Mouse (Mus musculus) limb, embryonic 11.5 days (tissue): ENCODE results near the gene Rnf167. TPM values are rescaled to one million over a fixed set of nuclear protein-coding genes. Genes with fewer than 3 reads are reported as not detected.

ENCODE experiments used
- ATAC-seq: fragments of 200-750 bp; cut with Nextera tagmentation; 2 replicates; pipeline ENCODE4 v1.8.0; 2017; ENCODE audit warnings: low read depth; ENCODE audit not compliant: insufficient number of reproducible peaks, low FRiP score, low TSS enrichment
- DNase-seq: peaks from one replicate; pipeline ENCODE4 v3.0.0-alpha.2; 2015; ENCODE audit warnings: low spot score
- H3K27ac ChIP-seq: fragments of 300-500 bp; sonication (generic); replicated peaks from 2 replicates; pipeline ENCODE4 v1.5.1; 2014; ENCODE audit warnings: low read depth, mild to moderate bottlenecking, low read length
- H3K27me3 ChIP-seq: fragments of 300-500 bp; sonication (generic); 2 replicates; pipeline ENCODE4 v1.6.1; 2014; ENCODE audit warnings: mild to moderate bottlenecking, low read length, mixed read lengths; ENCODE audit not compliant: control insufficient read depth, insufficient read depth
- H3K36me3 ChIP-seq: fragments of 300-500 bp; sonication (generic); 2 replicates; pipeline ENCODE4 v1.6.1; 2014; ENCODE audit warnings: mild to moderate bottlenecking, low read length, moderate library complexity, mixed read lengths; ENCODE audit not compliant: control insufficient read depth, insufficient read depth
- H3K4me1 ChIP-seq: fragments of 300-500 bp; sonication (generic); 2 replicates; pipeline ENCODE4 v1.6.1; 2014; ENCODE audit warnings: low read length, mixed read lengths; ENCODE audit not compliant: control insufficient read depth, insufficient read depth
- H3K4me2 ChIP-seq: fragments of 300-500 bp; sonication (generic); 2 replicates; pipeline ENCODE4 v1.6.1; 2014; ENCODE audit warnings: low read depth, mild to moderate bottlenecking, moderate library complexity; ENCODE audit not compliant: severe bottlenecking
- H3K4me3 ChIP-seq: fragments of 300-500 bp; sonication (generic); 2 replicates; pipeline ENCODE4 v1.5.1; 2014; ENCODE audit warnings: low read depth, low read length
- H3K9ac ChIP-seq: fragments of 300-500 bp; sonication (generic); 2 replicates; pipeline ENCODE4 v1.6.1; 2014; ENCODE audit warnings: mild to moderate bottlenecking, low read length
- H3K9me3 ChIP-seq: fragments of 300-500 bp; sonication (generic); 2 replicates; pipeline ENCODE4 v1.6.1; 2016; ENCODE audit warnings: low read length; ENCODE audit not compliant: control insufficient read depth
- WGBS: fragments of 180-500 bp; shearing (Covaris S2); extraction: QIAGEN DNeasy Blood & Tissue Kit; methylation state at CpG from one replicate; pipeline ENCODE4 v1.1.7; 2014; 5-methylcytosine and 5-hydroxymethylcytosine counted together
- polyA plus RNA-seq: library from polyadenylated mRNA; unstranded; fragments of >200 nt; fragmentation: Nextera tagmentation; extraction: Ambion mirVana; gene quantifications from 2 replicates; pipeline ENCODE4 v1.2.1, GENCODE M21; 2014

Rnf167 gene
- polyA plus RNA-seq, 1 experiment from 2014 or later: 99.1 TPM

DNA sequence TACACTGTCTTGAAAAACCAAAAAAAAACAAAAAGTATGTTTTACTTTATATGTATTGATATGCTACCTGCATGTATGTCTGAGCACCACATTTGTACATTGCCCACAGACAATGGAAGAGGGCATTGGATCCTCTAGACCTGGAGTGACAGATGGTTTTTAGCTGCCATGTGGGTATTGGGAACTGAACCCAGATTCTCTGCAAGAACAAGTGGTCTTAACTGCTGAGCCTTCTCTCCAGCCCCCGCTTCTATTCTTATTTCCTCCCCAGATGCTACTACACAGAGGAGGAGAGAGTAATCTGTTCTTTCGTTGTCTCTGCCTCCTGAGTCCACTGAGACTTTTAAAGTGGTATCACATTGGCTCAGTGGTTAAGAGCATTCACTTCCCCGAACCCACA is 46.5 kb downstream of the Rnf167 start:
- no peaks in the 10 kb centered on the region for H3K9me3 ChIP-seq
- no peak overlapping the region for H3K4me3 ChIP-seq
- H3K9ac ChIP-seq: no peak overlapping the region
- DNase-seq: no peak
- peaks cover 2% of the 10 kb centered on the region for H3K4me1 ChIP-seq
- WGBS: 67% methylated on average over 3 of the region's 3 CpGs
- no peak overlapping the region for H3K27ac ChIP-seq
- ATAC-seq: no peak
- no peaks in the 10 kb centered on the region for H3K27me3 ChIP-seq
- no peak overlapping the region for H3K4me2 ChIP-seq
- H3K36me3 ChIP-seq: no peaks in the 10 kb centered on the region

DNA sequence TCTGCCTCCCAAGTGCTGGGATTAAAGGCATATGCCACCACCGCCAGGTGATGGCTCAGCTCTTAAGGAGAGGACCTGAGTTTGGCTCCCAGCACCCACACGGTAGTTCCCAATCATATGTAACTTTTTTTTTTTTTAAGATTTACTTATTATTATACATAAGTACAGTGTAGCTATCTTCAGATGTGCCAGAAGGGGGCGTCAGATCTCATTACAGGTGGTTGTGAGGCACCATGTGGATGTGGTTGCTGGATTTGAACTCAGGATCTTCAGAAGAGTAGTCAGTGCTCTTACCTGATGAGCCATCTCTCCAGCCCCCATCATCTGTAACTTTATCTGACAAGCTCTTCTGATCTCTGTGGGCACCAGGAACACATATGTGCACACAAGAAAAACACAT is 50.3 kb downstream of the Rnf167 start:
- Histone ChIP-seq H3K27ac (no peak overlapping the region), H3K4me1 (peaks cover 5% of the 10 kb centered on the region), H3K9me3 (no peaks in the 10 kb centered on the region), H3K4me2 (no peak overlapping the region), H3K36me3 (no peaks in the 10 kb centered on the region), H3K27me3 (no peaks in the 10 kb centered on the region), H3K9ac (no peak overlapping the region), H3K4me3 (no peak overlapping the region)
- 67% methylated on average over 3 of the region's 3 CpGs for WGBS
- ATAC-seq (no peak), DNase-seq (no peak)

DNA sequence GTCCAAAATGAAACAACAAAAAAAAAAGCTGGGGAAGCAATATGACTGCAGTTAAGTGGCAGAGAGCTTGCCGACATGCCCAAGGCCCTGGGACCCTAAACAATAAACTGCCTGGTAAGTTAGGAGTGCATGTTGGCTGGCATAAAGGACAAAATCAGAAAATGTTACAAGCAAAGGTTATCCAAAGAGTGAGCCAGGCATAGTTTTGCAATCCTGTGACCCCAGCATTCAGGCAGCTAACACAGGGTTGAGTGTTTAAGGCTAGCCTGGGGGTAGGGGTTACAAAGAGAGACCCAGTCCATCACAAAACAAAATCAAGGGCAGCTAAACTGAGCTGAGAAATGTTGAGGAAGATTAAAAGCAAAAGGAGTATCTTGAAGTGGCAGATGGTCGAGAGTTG is 52.0 kb downstream of the Rnf167 start:
- ATAC-seq (no peak), DNase-seq (no peak)
- 67% methylated on average over 2 of the region's 2 CpGs for WGBS
- Histone ChIP-seq H3K9me3 (no peaks in the 10 kb centered on the region), H3K27me3 (no peaks in the 10 kb centered on the region), H3K36me3 (no peaks in the 10 kb centered on the region), H3K27ac (no peak overlapping the region), H3K4me1 (peaks cover 5% of the 10 kb centered on the region), H3K4me3 (no peak overlapping the region), H3K4me2 (no peak overlapping the region), H3K9ac (no peak overlapping the region)

DNA sequence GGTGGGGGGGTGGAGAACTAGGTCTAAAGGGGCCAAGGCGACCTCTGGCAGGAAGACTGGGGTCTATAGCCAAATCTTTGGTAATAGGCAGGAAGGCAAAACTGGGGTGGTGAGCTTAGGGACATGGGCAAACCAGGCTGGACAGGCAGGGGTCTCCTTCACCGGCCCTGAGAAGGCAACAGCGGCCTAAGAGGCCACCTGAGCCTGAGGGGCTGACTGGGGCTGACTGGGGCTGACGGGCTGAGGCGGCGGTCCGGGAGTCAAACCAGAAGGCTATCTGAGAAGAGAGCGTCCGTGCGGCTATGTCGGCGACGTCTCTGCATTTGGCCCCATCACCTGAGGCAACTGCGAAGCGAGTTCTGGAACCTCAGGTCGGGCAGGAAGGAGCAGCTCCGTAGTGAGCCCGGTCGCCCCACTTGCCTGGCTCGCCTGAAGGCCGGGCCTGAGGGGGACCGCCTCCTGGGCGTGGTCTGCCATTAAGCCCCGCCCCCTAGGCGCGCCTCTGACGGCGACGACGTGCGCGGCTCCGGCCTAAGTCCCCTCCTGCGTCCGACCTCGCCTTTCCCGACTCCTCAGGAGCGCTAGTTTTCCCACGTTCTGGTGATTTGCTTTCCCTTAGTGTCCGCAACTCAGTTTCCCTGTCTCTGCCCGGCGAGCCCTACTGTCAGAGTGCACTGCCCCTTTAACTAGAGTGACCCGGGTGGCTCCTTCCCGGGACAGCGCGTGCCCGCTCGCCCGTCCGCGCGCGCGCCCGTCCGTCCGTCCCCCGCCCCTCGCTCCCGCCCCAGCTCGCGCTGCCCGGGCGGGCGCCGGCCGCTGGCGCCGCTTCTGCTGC is 52.9 kb downstream of the Rnf167 start, which contains the start of the genes Inca1 and Kif1c:
Gene Inca1, minus strand, starts transcription at position 434 of the 835 bp plus-strand sequence.
Gene Kif1c, plus strand, starts transcription at position 827 of the 835 bp plus-strand sequence.
- peak; percentile 92 for ATAC-seq
- peaks cover 5% of the 10 kb centered on the region for H3K4me1 ChIP-seq
- peak; percentile 96 for DNase-seq
- H3K36me3 ChIP-seq: peaks cover 2% of the 10 kb centered on the region; the same call in 1 of the 2 replicates
- H3K9ac ChIP-seq: peak within 1 kb of the TSS; percentile 87
- H3K4me3 ChIP-seq: peak within 1 kb of the TSS; percentile 86
- H3K27ac ChIP-seq: peak within 1 kb of the TSS; percentile 85
- peak within 1 kb of the TSS; percentile 79 for H3K4me2 ChIP-seq
- no peaks in the 10 kb centered on the region for H3K9me3 ChIP-seq
- H3K27me3 ChIP-seq: no peaks in the 10 kb centered on the region
- WGBS: 1% methylated on average over 68 of the region's 69 CpGs

DNA sequence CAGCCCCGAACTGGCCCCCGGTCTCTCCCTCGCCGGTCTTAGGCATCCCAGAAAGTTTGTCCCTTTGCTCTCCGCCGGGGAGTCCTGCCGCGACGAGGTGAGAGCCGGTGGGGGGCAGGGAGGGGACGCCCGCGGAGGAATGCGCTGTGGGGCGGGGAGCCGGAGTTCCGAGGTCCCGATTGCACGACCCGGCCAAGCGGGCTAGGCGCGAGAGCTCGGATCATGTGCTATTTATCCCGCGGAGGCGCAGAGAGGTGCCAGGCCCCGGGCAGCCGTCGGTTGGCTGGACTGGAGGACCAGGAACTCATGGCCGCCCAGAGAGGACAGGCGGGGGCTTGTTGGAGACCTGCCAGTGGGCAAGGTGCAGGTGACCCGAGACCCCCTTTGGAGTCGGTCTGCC is 53.6 kb downstream of the Rnf167 start:
- Histone ChIP-seq H3K27ac (peak overlapping the region; percentile 85), H3K9ac (peak overlapping the region; percentile 87), H3K9me3 (no peaks in the 10 kb centered on the region), H3K4me3 (peak overlapping the region; percentile 86), H3K4me2 (peak overlapping the region; percentile 79), H3K27me3 (no peaks in the 10 kb centered on the region), H3K4me1 (peaks cover 5% of the 10 kb centered on the region), H3K36me3 (peaks cover 4% of the 10 kb centered on the region; the same call in 1 of the 2 replicates)
- ATAC-seq: peak; percentile 26
- DNase-seq: peak; percentile 73
- WGBS: under 1% methylated on average over 33 of the region's 34 CpGs

Other genes starting within 250 kb of the Rnf167 start
- gene Pelp1, start 237.2 kb upstream of the Rnf167 start, polyA plus RNA-seq: 45.2 and 50.8 TPM in 2 replicates
- 21.9 and 30.3 TPM in 2 replicates for gene Arrb2, start 214.6 kb upstream of the Rnf167 start, polyA plus RNA-seq
- 46.5 and 50.1 TPM in 2 replicates for gene Med11, start 195.3 kb upstream of the Rnf167 start, polyA plus RNA-seq
- 0.15 and 0.41 TPM in 2 replicates for gene Zmynd15, start 187.8 kb upstream of the Rnf167 start, polyA plus RNA-seq
- gene Cxcl16, start 187.3 kb upstream of the Rnf167 start, polyA plus RNA-seq: 1.0 and 1.4 TPM in 2 replicates
- gene Tm4sf5, start 142.0 kb upstream of the Rnf167 start, polyA plus RNA-seq: 0.49 and 0.64 TPM in 2 replicates
- 0.55 TPM in 1 of 2 replicates, not detected in the other for gene Vmo1, start 132.6 kb upstream of the Rnf167 start, polyA plus RNA-seq
- 0.39 and 0.50 TPM in 2 replicates for gene Gltpd2, start 128.0 kb upstream of the Rnf167 start, polyA plus RNA-seq
- 964 and 999 TPM in 2 replicates for gene Psmb6, start 121.9 kb upstream of the Rnf167 start, polyA plus RNA-seq
- not detected in 2 replicates for gene Gm40193, start 114.3 kb upstream of the Rnf167 start, polyA plus RNA-seq
- 2.4 and 3.9 TPM in 2 replicates for gene Pld2, start 107.2 kb upstream of the Rnf167 start, polyA plus RNA-seq
- 21.2 and 22.7 TPM in 2 replicates for gene Mink1, start 84.4 kb upstream of the Rnf167 start, polyA plus RNA-seq
- not detected in 2 replicates for gene 4930544D05Rik, start 31.4 kb upstream of the Rnf167 start, polyA plus RNA-seq
- not detected in 2 replicates for gene Chrne, start 28.0 kb upstream of the Rnf167 start, polyA plus RNA-seq
- gene Gp1ba, start 8.1 kb upstream of the Rnf167 start, polyA plus RNA-seq: 1.2 and 1.3 TPM in 2 replicates
- gene Slc25a11, start 244 bp downstream of the Rnf167 start, polyA plus RNA-seq: 141 and 148 TPM in 2 replicates
- 2,040 and 2,092 TPM in 2 replicates for gene Pfn1, start 7.4 kb downstream of the Rnf167 start, polyA plus RNA-seq
- gene Eno3, start 10.0 kb downstream of the Rnf167 start, polyA plus RNA-seq: 49.4 and 53.3 TPM in 2 replicates
- 156 and 173 TPM in 2 replicates for gene Spag7, start 22.2 kb downstream of the Rnf167 start, polyA plus RNA-seq
- 8.2 and 11.8 TPM in 2 replicates for gene Camta2, start 40.9 kb downstream of the Rnf167 start, polyA plus RNA-seq
- 0.71 and 0.96 TPM in 2 replicates for gene Inca1, start 52.9 kb downstream of the Rnf167 start, polyA plus RNA-seq
- gene Kif1c, start 53.3 kb downstream of the Rnf167 start, polyA plus RNA-seq: 7.2 and 10.2 TPM in 2 replicates
- 5.8 and 6.3 TPM in 2 replicates for gene Zfp3, start 117.0 kb downstream of the Rnf167 start, polyA plus RNA-seq
- not detected in 2 replicates for gene Scimp, start 165.4 kb downstream of the Rnf167 start, polyA plus RNA-seq
- 33.0 and 33.8 TPM in 2 replicates for gene Rabep1, start 197.5 kb downstream of the Rnf167 start, polyA plus RNA-seq